Mouse (Mus musculus) bone marrow macrophage, adult 2 months (primary cell): ENCODE data around the gene Ttc24.

ENCODE experiments used
- CTCF ChIP-seq: IDR thresholded peaks from 2 replicates; pipeline ENCODE4 v1.5.1; 2012; ENCODE audit warnings: low read depth, mild to moderate bottlenecking, low read length, moderate library complexity
- POLR2A ChIP-seq: IDR thresholded peaks from 2 replicates; pipeline ENCODE4 v1.6.1; 2012; ENCODE audit warnings: mild to moderate bottlenecking, low read depth, low read length, borderline replicate concordance

DNA sequence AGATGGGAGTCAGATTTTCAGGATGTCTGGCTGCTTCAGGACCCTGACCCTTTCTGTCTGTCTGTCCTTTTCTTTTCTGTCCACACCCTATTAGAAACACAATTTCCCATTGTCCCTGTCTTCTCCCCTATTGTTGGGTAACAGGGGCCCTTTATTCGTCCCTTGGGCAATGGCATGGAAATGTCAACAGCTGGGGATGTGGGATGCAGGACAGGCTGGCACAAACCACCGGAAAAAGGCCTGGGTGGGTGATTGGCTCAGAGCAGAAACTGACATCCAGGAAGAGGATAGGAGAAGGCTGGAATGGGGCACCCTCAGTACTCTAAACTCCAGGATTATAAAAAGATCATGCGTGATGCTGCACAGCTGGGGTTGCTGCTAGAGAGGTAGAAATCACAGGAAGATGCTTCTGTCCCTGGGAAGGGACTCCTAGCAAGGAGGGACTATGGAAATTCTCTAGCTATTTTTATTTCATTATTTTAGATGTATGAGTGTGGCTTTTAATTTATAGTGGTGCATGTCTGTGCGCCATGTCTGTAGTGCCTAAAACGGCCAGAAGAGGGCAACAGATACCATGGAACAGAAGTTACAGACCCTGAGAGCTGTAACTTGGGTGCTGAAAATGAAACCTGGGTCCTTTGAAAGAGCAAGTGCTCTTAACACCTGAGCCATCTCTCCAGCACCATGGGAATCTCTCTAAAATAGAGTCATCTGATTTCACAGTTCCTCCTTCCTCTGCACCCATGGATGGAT lies 50.5 kb downstream of the Ttc24 start, which contains the start of gene Hapln2:
- no peak for TF ChIP-seq POLR2A
- TF ChIP-seq CTCF: no peak
